Mouse (Mus musculus) midbrain, embryonic 13.5 days (tissue): ENCODE data around the gene Gpd2. TPM values are rescaled to one million over a fixed set of nuclear protein-coding genes. Genes with fewer than 3 reads are reported as not detected.

ENCODE experiments used
- ATAC-seq: fragments of 200-750 bp; cut with Nextera tagmentation; 2 replicates; pipeline ENCODE4 v1.8.0; 2017; ENCODE audit warnings: mild to moderate bottlenecking, moderate TSS enrichment, moderate library complexity
- H3K27ac ChIP-seq: fragments of 300-500 bp; sonication (generic); 2 replicates; pipeline ENCODE4 v1.5.1; 2015; ENCODE audit warnings: inconsistent platforms, mild to moderate bottlenecking, moderate library complexity
- H3K27me3 ChIP-seq: fragments of 300-500 bp; sonication (generic); 2 replicates; pipeline ENCODE4 v1.6.1; 2015; ENCODE audit warnings: mild to moderate bottlenecking, inconsistent platforms
- H3K36me3 ChIP-seq: fragments of 300-500 bp; sonication (generic); 2 replicates; pipeline ENCODE4 v1.6.1; 2015; ENCODE audit warnings: mild to moderate bottlenecking, inconsistent platforms
- H3K4me1 ChIP-seq: fragments of 300-500 bp; sonication (generic); replicated peaks from 2 replicates; pipeline ENCODE4 v1.6.1; 2015; ENCODE audit warnings: inconsistent platforms
- H3K4me2 ChIP-seq: fragments of 300-500 bp; sonication (generic); replicated peaks from 2 replicates; pipeline ENCODE4 v1.6.1; 2015; ENCODE audit warnings: moderate library complexity, mild to moderate bottlenecking, inconsistent platforms
- H3K4me3 ChIP-seq: fragments of 300-500 bp; sonication (generic); replicated peaks from 2 replicates; pipeline ENCODE4 v1.5.1; 2015; ENCODE audit warnings: mild to moderate bottlenecking, inconsistent platforms
- H3K9ac ChIP-seq: fragments of 300-500 bp; sonication (generic); replicated peaks from 2 replicates; pipeline ENCODE4 v1.6.1; 2015; ENCODE audit warnings: mild to moderate bottlenecking, inconsistent platforms
- H3K9me3 ChIP-seq: fragments of 300-500 bp; sonication (generic); 2 replicates; pipeline ENCODE4 v1.6.1; 2016; ENCODE audit warnings: mild to moderate bottlenecking, inconsistent platforms
- WGBS: fragments of 180-500 bp; shearing (Covaris S2); methylation state at CpG from one replicate; pipeline ENCODE4 v1.1.7; 2015; 5-methylcytosine and 5-hydroxymethylcytosine counted together
- polyA plus RNA-seq: library from polyadenylated mRNA; unstranded; fragments of >200 nt; fragmentation: Nextera tagmentation; extraction: Ambion mirVana; gene quantifications from 2 replicates; pipeline ENCODE4 v1.2.1, GENCODE M21; 2015

The Gpd2 gene
- polyA plus RNA-seq, 1 experiment from 2014 or later = 12.0 TPM

DNA sequence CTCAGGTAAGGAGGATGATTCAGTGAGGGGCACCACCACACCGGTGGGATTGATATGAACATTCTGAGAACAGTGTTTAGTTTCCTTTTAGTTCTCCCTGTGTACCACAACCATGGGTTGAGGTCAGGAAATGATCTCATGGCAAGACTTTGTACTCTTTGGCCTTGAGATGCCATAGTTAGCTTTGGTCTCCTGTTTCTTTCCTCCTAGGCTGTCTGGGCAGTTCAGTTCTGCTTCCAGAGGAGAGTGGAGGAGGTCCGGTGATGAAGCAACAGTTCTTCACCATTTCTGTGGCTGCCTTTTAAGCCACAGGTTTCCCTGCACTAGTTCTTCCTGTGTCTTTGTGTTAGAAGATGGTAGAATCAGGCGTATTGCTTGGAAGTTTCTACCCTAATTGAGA lies 31.4 kb downstream of the Gpd2 start:
- no peak for ATAC-seq
- Histone ChIP-seq H3K36me3 (no peaks in the 10 kb centered on the region), H3K9ac (no peak overlapping the region), H3K4me1 (peaks cover 5% of the 10 kb centered on the region; the same call in 1 of the 2 replicates), H3K4me3 (no peak overlapping the region), H3K9me3 (no peaks in the 10 kb centered on the region), H3K27me3 (peaks cover 48% of the 10 kb centered on the region), H3K27ac (no peak overlapping the region), H3K4me2 (no peak overlapping the region)
- WGBS = 96% methylated on average over 3 of the region's 3 CpGs

DNA sequence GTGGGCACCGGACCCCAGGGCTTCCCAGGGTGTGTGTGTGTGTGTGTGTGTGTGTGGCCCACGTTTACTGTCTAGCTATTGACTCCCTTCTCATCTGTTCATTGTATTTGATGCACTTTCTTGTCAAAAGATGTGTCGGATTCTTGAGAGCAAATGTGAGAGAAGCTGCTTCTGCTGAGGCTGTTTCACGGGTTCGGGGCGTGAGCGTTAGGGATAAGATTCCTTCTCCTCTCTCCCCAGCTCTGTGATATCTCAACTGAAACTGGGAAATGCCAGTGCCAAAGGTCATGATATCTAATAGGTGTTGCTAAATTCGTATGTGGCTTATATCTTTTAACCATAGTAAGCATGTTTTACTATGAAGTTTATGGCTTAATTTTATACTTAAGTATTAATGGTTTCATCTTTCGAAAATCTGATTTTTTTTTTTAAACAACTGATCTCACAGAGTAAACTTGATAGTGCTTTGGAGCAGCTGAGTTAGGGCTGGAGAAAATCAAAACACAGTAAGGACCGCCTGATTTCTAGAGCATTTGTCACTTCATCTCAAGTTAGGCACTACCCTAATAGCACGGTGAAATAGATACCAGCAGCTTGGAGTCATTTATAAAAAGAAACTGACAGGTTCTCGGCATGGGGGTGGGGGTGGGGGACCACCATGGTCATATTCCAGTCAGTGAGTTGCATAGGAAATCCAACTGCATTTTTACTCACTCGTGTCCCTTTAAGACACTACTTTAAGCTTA lies 32.4 kb downstream of the Gpd2 start:
- Histone ChIP-seq H3K4me1 (peaks cover 5% of the 10 kb centered on the region; the same call in 1 of the 2 replicates), H3K9me3 (no peaks in the 10 kb centered on the region), H3K27me3 (peaks cover 44% of the 10 kb centered on the region), H3K9ac (no peak overlapping the region), H3K27ac (no peak overlapping the region), H3K4me2 (no peak overlapping the region), H3K36me3 (no peaks in the 10 kb centered on the region), H3K4me3 (no peak overlapping the region)
- WGBS = 79% methylated on average over 13 of the region's 13 CpGs
- no peak for ATAC-seq

DNA sequence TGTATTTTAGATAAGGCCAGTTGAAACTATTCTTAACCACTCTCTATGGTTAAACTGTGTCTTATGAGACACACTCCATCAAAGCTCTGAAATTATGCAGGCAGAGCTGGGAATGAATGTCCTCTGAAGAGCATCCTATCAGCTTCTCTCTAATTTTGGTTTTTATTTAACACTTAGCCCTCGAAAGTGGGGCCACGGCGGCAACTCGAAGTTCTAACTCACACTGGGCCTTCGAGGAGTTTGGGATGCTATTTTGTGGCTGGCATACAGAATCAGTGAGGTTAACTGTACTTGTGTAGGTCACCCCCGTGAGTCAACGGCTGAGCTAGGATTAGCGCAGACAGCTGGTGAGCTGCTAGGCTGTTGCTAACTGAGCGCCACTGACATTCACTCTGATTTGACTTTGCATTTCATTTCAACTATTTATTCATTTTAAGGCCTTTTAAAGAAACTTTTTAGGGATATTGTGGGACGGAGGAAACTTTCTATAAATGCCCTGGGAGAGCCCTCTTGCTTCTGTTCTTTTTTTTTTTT lies 42.8 kb downstream of the Gpd2 start:
- no peak overlapping the region for H3K9ac ChIP-seq
- H3K27ac ChIP-seq = no peak overlapping the region
- H3K4me3 ChIP-seq = no peak overlapping the region
- no peaks in the 10 kb centered on the region for H3K36me3 ChIP-seq
- no peak overlapping the region for H3K4me2 ChIP-seq
- 79% methylated on average over 10 of the region's 10 CpGs for WGBS
- ATAC-seq = no peak
- H3K27me3 ChIP-seq = no peaks in the 10 kb centered on the region
- H3K9me3 ChIP-seq = no peaks in the 10 kb centered on the region
- H3K4me1 ChIP-seq = no peaks in the 10 kb centered on the region

DNA sequence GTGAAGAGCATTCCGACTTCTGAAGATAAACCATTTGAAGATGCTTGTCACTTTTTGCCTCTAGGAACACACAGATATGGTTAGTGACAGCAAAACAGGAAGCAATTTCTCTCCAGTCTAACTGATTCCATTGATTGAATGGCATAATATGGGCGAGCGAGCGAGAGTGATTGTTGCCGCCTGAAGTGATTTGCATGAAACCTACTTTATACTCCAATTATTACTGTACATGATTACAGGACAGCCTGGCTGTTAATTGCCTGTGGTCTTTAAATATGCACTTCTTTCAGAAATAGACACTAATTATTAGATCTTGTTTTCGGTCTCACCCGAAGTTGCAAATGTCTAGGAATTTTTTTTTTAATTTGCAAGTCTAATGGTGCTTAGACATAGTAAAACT lies 46.4 kb downstream of the Gpd2 start:
- Histone ChIP-seq H3K4me1 (no peaks in the 10 kb centered on the region), H3K36me3 (no peaks in the 10 kb centered on the region), H3K9me3 (no peaks in the 10 kb centered on the region), H3K4me2 (no peak overlapping the region), H3K27ac (no peak overlapping the region), H3K9ac (no peak overlapping the region), H3K4me3 (no peak overlapping the region), H3K27me3 (no peaks in the 10 kb centered on the region)
- ATAC-seq = no peak
- WGBS = 85% methylated on average over 7 of the region's 7 CpGs

DNA sequence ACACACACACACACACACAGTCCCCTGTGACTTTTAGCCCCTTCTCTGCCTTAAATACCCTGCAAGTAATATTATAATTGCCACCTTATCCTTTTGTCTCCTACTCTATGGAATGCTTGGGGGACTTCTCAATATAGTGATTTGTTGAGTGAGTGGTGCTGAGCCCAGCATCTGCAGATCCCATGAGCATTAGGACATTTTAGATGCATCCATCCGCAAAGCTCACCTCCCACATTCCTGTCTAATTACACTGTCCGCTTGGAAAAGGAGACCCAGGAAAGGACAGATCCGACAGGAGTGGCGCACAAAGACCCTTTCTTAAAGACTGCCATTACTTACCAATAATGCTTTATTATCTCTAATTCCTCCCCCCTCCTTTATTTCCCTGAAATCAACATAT lies 47.8 kb downstream of the Gpd2 start:
- H3K4me2 ChIP-seq = no peak overlapping the region
- no peaks in the 10 kb centered on the region for H3K9me3 ChIP-seq
- H3K27ac ChIP-seq = no peak overlapping the region
- H3K4me1 ChIP-seq = no peaks in the 10 kb centered on the region
- H3K27me3 ChIP-seq = no peaks in the 10 kb centered on the region
- no peaks in the 10 kb centered on the region for H3K36me3 ChIP-seq
- no peak overlapping the region for H3K4me3 ChIP-seq
- no peak for ATAC-seq
- 73% methylated on average over 4 of the region's 4 CpGs for WGBS
- no peak overlapping the region for H3K9ac ChIP-seq

DNA sequence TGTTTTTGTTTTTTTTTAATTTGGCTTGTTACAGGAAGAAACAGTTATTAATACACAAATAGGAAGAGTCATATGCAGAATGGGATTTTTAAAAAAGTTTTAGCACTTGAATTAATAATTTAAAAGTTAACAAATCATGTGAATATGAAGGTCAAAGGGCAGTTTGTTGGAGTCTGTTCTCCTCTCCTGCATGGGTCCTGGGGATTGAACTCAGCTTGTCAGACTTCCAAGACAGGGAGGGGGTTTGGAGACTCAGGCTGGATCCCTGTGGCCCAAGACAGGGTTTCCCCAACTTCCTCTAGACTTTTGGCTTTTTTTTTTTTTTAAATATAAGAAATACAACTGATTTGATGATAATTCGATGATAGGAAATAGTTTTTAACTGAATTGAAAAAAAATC lies 50.6 kb downstream of the Gpd2 start:
- Histone ChIP-seq H3K4me1 (no peaks in the 10 kb centered on the region), H3K4me2 (no peak overlapping the region), H3K36me3 (no peaks in the 10 kb centered on the region), H3K9ac (no peak overlapping the region), H3K27ac (no peak overlapping the region), H3K4me3 (no peak overlapping the region), H3K27me3 (no peaks in the 10 kb centered on the region), H3K9me3 (no peaks in the 10 kb centered on the region)
- no peak for ATAC-seq
- 96% methylated on average over 1 of the region's 1 CpGs for WGBS

DNA sequence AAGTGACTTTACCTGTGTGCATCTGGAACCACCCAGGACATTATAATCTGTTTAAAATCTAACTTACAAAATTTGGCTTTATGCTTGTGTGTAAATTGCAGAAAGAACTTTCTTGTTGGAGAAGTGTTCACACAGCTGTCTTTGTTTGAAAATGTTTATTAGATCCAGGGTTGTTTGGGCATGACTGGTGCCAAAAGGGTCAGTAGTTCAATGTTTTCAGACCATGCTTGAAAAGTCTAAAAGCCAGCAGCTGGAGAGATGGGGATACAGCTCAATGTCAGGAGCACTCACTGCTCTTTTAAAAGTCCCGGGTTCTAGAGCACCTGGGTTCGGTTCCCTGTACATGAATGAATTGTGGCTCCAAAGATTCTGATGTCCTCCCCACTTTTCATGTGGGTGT lies 56.1 kb downstream of the Gpd2 start:
- ATAC-seq = no peak
- WGBS = 90% methylated on average over 2 of the region's 2 CpGs
- no peaks in the 10 kb centered on the region for H3K9me3 ChIP-seq
- H3K9ac ChIP-seq = no peak overlapping the region
- no peaks in the 10 kb centered on the region for H3K36me3 ChIP-seq
- no peak overlapping the region for H3K4me3 ChIP-seq
- no peak overlapping the region for H3K4me2 ChIP-seq
- no peaks in the 10 kb centered on the region for H3K4me1 ChIP-seq
- H3K27ac ChIP-seq = no peak overlapping the region
- no peaks in the 10 kb centered on the region for H3K27me3 ChIP-seq

DNA sequence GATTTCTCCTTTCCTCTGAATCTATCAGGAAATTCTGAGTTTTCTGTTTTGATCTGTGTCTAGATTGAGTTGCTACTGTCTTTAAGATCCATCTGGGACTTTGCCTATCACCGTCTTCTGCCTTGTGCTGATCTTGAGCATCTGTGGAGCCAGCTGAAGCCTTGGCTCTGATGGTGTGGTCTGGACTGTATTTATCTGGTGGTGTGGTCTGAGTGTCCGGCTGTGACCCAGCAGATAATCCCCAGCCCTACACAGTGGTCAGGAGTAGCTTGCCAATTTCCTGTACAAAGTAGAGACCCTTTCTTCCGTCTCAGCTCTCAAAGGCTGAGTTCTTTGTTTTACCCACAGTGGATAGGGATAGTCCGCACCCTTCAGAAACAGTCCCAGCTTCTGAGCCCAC lies 58.6 kb downstream of the Gpd2 start:
- H3K9me3 ChIP-seq = no peaks in the 10 kb centered on the region
- no peak overlapping the region for H3K27ac ChIP-seq
- H3K27me3 ChIP-seq = no peaks in the 10 kb centered on the region
- no peaks in the 10 kb centered on the region for H3K36me3 ChIP-seq
- H3K4me3 ChIP-seq = no peak overlapping the region
- no peak for ATAC-seq
- no peak overlapping the region for H3K9ac ChIP-seq
- WGBS = 72% methylated on average over 4 of the region's 4 CpGs
- H3K4me1 ChIP-seq = no peaks in the 10 kb centered on the region
- H3K4me2 ChIP-seq = no peak overlapping the region

DNA sequence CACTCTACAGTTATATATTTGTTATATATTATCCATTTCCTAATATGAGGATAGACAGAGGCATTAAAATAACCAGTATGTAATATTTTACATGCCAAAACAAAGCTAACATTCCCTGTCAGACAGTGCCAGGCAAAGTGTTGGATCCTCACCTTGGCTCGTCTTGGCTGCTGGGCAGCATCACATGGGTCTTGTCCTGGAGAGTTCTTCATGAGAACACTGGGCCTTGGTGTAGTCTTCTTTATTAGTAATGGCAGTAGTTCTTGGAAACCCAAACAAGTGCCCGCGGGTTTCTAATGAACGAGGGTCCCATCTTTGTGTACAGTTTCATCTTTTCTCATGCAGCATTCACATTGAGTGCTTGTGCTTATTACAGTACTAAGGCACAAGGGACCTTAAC lies 59.8 kb downstream of the Gpd2 start:
- H3K9ac ChIP-seq = no peak overlapping the region
- ATAC-seq = no peak
- no peaks in the 10 kb centered on the region for H3K4me1 ChIP-seq
- WGBS = 96% methylated on average over 4 of the region's 4 CpGs
- H3K36me3 ChIP-seq = no peaks in the 10 kb centered on the region
- H3K27me3 ChIP-seq = no peaks in the 10 kb centered on the region
- H3K9me3 ChIP-seq = no peaks in the 10 kb centered on the region
- no peak overlapping the region for H3K4me3 ChIP-seq
- no peak overlapping the region for H3K4me2 ChIP-seq
- H3K27ac ChIP-seq = no peak overlapping the region

DNA sequence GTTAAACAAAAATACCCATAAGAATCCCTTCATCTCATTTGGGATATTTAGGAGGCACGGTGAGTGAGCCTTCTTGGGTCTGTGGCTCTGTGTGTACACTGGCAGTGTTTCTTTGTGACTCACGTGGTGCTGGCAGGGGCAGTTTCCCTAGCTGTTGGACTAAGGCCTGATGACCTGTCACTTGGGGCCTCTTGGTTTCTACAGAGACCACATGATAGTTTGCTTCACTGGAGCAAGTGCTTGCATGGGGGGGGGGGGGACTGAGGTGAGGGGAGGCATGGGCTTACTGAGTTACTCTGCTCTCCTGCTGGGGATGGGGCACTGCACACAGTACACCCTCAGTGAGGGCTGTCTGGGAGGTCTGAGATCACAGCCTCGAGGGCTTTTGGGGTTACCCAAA lies 64.1 kb downstream of the Gpd2 start:
- ATAC-seq = peak; percentile 40; the same call in 1 of the 2 replicates
- 44% methylated on average over 3 of the region's 3 CpGs for WGBS
- H3K9ac ChIP-seq = no peak overlapping the region
- H3K27me3 ChIP-seq = no peaks in the 10 kb centered on the region
- H3K9me3 ChIP-seq = no peaks in the 10 kb centered on the region
- no peak overlapping the region for H3K4me2 ChIP-seq
- H3K36me3 ChIP-seq = no peaks in the 10 kb centered on the region
- H3K4me3 ChIP-seq = no peak overlapping the region
- peaks cover 5% of the 10 kb centered on the region for H3K4me1 ChIP-seq
- no peak overlapping the region for H3K27ac ChIP-seq

DNA sequence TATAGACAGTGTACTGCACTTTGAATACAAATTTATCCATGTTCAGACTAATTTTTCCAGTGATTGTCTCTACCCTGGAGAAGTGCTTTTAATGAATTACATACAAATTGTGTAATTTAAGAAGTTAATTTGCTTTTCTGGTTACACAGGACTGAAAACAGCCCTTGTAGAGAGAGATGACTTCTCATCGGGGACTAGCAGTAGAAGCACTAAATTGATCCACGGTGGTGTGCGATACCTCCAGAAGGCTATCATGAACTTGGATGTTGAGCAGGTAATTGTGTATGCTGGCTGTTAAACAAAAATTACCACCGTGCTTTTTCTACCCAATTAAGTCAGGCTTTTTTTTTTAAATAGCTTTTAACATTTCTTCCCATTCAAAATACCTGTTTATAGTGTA lies 66.8 kb downstream of the Gpd2 start:
- Histone ChIP-seq H3K9ac (no peak overlapping the region), H3K36me3 (no peaks in the 10 kb centered on the region), H3K27ac (no peak overlapping the region), H3K4me2 (no peak overlapping the region), H3K9me3 (no peaks in the 10 kb centered on the region), H3K4me1 (peaks cover 5% of the 10 kb centered on the region), H3K4me3 (no peak overlapping the region), H3K27me3 (no peaks in the 10 kb centered on the region)
- WGBS = 83% methylated on average over 4 of the region's 4 CpGs
- no peak for ATAC-seq

DNA sequence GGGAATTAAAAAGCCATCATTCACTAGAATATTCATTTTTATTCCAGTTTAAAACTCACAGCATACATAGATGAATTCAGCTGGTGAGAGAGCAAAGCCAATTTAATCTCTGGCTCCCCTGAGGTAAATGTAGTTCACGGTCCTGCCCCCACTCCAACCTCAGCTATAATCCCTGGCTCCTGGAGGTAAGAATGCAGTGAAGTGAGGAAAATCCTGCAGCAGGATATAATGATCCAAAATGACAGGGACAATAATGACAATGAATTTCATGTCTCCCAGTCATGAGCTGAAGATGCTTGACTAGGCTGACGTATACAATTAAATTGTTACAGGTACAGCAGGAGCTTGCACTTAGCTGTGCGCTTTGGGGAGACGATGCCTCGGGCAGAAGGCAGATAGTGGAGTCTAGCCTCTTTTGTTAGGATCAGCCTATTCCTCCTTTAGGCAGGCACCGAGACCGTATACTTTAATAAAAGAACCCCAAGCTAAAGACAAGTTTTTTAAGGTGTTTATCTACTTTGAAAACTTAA lies 74.9 kb downstream of the Gpd2 start:
- ATAC-seq = peak; percentile 48; the same call in 1 of the 2 replicates
- no peak overlapping the region for H3K9ac ChIP-seq
- no peaks in the 10 kb centered on the region for H3K27me3 ChIP-seq
- no peaks in the 10 kb centered on the region for H3K9me3 ChIP-seq
- no peaks in the 10 kb centered on the region for H3K36me3 ChIP-seq
- no peak overlapping the region for H3K27ac ChIP-seq
- H3K4me3 ChIP-seq = no peak overlapping the region
- WGBS = 39% methylated on average over 7 of the region's 7 CpGs
- no peak overlapping the region for H3K4me2 ChIP-seq
- H3K4me1 ChIP-seq = no peaks in the 10 kb centered on the region

DNA sequence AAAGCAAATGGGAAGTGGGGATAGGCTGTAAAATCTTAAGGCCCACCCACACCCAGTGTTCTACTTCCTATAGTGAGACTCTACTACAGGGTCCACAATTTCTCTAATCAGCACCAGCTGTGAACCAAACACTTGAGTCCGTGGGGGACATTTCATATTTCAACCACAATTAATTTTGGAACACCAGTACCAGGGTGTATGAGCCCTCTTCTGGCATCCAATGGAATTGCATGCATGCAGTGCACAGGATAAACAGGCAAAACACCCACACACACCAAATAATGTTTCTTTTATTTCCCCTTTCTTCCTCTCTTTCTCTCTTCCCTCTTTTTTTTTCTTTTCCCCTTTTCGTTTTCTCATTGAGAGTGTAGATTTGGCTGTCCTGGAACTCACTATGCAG lies 78.6 kb downstream of the Gpd2 start:
- no peaks in the 10 kb centered on the region for H3K9me3 ChIP-seq
- no peaks in the 10 kb centered on the region for H3K27me3 ChIP-seq
- H3K36me3 ChIP-seq = no peaks in the 10 kb centered on the region
- H3K27ac ChIP-seq = no peak overlapping the region
- no peak overlapping the region for H3K4me2 ChIP-seq
- ATAC-seq = no peak
- no peaks in the 10 kb centered on the region for H3K4me1 ChIP-seq
- H3K9ac ChIP-seq = no peak overlapping the region
- no peak overlapping the region for H3K4me3 ChIP-seq
- WGBS = 69% methylated on average over 2 of the region's 2 CpGs
